Mouse (Mus musculus) embryo, embryonic 11 days (tissue): ENCODE measurements at regions not wholly inside any gene's neighbourhood (a gene's known extent, or its start where the extent isn't known, plus 50 kb on each side); places are given as distances from the start of the nearest gene placed in this dataset.

ENCODE experiments used
- DNase-seq: peaks from one replicate; pipeline ENCODE4 v3.0.0-alpha.2; 2015

- no peak for DNase-seq
Observed at GRCm38 (mm10) chr8:44839504-44840209, 95.6 kb upstream of the Fat1 start.

DNA sequence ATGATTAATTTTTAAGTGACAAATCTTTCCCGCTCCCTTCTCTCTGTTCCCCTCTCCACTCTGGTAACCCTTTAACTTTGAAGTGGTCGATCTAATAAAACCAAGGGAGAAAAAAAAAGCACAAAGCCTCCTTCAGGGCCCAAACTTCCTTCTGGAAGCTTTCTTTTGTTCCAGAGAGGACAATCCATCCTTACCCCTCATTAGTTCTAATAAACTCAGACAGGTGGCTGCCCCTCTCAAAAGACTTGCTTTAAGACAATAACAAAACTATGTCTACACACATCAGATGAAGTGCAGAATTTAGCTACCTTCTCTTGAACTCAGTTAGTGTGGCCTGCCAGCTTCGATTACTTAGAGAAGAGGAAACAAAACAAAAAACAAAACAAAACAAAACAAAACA lies 94.6 kb upstream of the Fat1 start:
- DNase-seq, result no peak

- DNase-seq, result no peak
Observed at GRCm38 (mm10) chr8:44844362-44844761, 90.9 kb upstream of the Fat1 start.

DNA sequence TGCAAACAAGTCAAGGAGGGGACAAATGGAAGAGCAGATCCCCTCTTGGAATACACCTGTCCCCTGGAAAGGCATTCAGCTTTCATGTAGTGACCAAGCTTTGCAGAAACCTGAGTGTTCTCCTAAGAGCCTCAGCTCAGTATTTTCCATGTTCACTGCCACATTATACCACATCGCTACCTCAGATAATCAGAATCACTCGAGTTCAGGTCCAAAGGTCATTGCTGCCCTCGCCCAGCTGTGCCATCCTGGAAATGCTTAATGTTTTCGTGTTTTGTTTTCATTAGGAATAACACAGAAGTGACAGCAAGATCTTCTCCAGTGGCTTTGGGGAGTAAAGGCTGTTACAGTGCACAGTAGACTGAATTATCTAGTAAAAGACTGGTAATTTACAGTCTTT lies 83.0 kb upstream of the Fat1 start:
- no peak for DNase-seq

GRCm38 (mm10) chr8:44855115-44855514 lies 80.1 kb upstream of the Fat1 start:
- DNase-seq, result no peak

DNA sequence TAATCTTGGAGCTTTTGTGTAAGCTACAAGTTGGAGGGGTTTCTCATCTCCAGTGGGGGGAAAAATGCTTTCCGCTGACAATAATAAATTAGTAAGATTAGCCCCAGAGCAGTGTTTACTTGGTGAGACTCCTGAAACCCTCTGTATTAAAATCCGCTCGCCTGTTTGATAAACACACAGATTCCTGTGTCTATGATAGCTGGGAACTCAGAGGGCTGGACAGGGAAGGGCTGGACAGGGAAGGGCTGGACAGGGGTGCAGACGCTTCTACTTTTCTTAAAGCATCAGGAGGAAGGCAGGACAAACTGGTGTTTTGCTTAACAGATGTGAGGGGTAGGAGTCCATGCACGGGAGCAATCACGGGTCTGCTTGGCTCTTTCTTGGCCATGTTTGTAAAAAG lies 68.0 kb upstream of the Fat1 start:
- DNase-seq, result no peak

- no peak for DNase-seq
Observed at GRCm38 (mm10) chr8:44867666-44868065, 67.6 kb upstream of the Fat1 start.

- no peak for DNase-seq
Observed at GRCm38 (mm10) chr8:44877066-44877465, 58.2 kb upstream of the Fat1 start.

DNA sequence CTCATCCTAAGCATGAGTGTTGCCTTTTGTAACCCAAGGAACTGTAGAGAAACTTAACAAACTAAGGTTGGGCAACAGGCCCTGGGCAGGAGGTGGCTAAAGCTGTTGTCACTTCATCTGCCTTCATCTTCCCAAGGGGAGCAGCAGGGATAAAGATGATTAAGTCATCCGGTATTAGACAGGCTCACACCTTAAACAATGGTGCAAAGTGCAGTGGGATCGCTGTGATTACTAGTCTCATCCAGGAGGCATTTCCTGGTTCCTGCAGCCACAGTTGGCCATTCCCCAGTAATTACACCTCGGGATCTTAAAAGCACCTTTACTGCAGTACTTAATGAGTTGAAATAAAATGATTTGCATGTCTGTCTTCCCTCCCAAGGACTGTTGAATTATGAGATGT lies 57.0 kb upstream of the Fat1 start:
- no peak for DNase-seq

GRCm38 (mm10) chr8:44879186-44879585 lies 56.1 kb upstream of the Fat1 start:
- DNase-seq, result no peak

DNA sequence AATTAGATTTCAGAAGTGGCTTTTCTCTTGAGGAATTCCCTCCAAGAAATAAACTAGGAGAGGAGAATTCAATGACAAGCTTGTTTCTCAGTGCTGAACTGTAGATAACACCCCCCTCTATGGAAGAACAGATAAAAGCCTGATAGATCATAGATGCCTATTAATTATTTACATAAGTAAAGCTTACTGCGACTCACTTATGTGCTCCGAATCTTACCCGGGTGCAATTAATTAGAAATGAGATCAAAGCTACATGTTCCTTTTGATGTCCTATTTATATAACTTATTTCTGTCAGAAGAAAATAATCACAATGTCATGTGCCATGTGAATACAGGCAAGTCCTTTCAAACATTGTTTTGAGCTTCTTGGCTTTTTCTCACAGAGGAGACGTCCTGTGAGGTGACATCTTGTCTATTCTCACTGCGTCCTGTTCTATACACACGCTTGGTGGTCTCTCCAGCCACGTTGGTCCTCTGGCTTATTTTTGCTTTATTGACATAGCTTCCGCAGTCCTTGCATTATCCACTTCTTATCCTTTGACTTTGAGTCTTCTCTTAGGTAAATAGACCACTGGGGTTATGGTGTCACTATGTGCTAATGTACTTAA lies 50.7 kb upstream of the Fat1 start:
- DNase-seq, result no peak
